Mouse (Mus musculus) thymus, adult 2 months (tissue): ENCODE results near the gene Hao2.

Experiments used
- CTCF ChIP-seq: fragments of 200-500 bp; IDR thresholded peaks from 2 replicates; pipeline ENCODE4 v1.5.1; 2012; ENCODE audit warnings: mild to moderate bottlenecking, control low read depth, low read length, moderate library complexity, borderline replicate concordance; ENCODE audit not compliant: control insufficient read depth, poor library complexity, insufficient read depth; ENCODE audit errors: extremely low read depth
- POLR2A ChIP-seq: fragments of 200-500 bp; IDR thresholded peaks from 2 replicates; pipeline ENCODE4 v1.6.1; 2012; ENCODE audit warnings: mild to moderate bottlenecking, low read length, control low read depth, moderate library complexity; ENCODE audit not compliant: control insufficient read depth, poor library complexity, insufficient read depth; ENCODE audit errors: extremely low read depth

DNA sequence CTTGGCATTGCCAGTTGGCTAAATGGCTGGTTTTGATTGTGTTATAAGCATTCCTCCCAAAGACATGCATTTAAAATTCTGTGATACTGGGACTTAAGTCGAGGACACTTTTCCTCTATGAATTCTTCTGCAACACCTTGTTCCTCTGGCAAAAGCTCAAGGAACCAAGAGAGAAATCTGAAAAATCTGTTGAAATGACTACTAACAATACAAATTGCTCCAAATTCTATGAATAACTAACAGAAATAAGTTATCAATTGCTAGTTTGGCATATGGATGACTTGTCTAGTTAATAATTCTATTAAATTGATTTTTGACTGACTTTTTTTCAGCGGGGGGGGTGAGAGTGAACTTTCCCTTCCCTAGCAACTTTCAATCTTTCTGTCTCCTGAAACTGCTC is 23.8 kb upstream of the Hao2 start:
- no peak for TF ChIP-seq POLR2A
- no peak for TF ChIP-seq CTCF
